Mouse (Mus musculus) adrenal gland, adult 18-20 months (tissue): ENCODE results near the gene Apcs. TPM values are rescaled to one million over a fixed set of nuclear protein-coding genes. Genes with fewer than 3 reads are reported as not detected.

Experiments used
- DNase-seq, 2 experiments: peaks; one replicate each; pipeline ENCODE4 v3.0.0; 2021 to 2022; ENCODE audit warnings: low spot score in 2 of 2
- long read RNA-seq, 2 experiments: library from polyadenylated mRNA; stranded (forward); transcript quantifications; one replicate each; pipeline ENCODE4 v2.0.0; 2021
- total RNA-seq, 2 experiments: library from RNA; stranded (reverse); gene quantifications; 1 replicate in 1 of 2; 2 replicates in 1 of 2; pipeline ENCODE4 v1.2.3; 2021

Apcs gene
- total RNA-seq = not detected
- long read RNA-seq, experiment 1 = 0 reads
- long read RNA-seq, experiment 2 = 0 reads

DNA sequence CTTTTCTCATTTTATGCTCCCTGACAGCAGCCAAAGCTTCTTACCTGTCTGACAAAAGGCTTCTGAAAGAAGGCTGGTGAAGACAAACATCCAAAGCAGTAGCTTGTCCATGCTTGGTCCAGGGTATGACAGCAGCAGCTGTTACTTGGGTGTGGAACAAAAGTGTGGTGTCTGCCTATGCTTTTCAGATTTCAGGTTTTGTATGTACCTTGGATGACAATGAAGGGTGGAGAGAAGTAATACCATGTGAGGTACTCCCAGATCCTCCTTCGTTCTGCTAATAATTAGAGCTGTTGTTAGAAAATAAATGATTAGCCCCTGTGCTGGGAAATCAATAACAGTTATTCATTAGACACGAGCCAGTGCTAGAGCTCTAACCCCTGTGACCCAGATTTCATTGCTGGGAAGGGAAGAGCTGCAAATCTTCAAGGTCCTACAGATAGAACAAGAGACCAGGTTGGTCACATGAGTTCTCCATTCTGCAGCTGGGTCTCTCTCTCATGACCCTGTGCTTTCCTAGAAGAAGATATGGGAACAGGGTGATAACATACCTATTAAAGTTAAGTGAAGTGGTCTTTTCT lies at the start of gene Apcs:
TSS of gene Apcs (minus strand) at position 265 of the 581 bp plus-strand sequence.
- DNase-seq = no peak

GRCm38 (mm10) chr1:172932197-172932596 lies 37.4 kb upstream of the Apcs start:
- no peak for DNase-seq

DNA sequence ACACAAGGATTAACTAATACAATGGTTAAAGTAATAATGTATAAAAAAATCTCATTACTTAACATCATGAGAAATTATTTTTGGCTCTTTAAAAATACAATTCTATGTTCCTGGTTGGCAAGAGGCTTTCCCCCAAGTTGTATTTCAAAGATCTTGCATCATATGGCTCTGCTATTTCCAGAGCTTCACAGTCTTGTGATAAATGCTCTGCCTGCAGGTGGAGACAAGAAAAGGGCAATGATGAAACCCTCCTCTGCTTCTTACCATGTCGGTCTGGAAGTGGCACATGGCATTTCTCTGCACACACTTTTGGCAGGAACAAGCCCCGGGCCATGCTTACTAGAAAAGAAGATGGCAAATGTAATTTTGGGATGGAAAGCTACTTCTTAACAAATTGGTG lies 23.6 kb upstream of the Apcs start:
- no peak for DNase-seq

GRCm38 (mm10) chr1:172917115-172917514 lies 22.3 kb upstream of the Apcs start:
- DNase-seq = no peak

DNA sequence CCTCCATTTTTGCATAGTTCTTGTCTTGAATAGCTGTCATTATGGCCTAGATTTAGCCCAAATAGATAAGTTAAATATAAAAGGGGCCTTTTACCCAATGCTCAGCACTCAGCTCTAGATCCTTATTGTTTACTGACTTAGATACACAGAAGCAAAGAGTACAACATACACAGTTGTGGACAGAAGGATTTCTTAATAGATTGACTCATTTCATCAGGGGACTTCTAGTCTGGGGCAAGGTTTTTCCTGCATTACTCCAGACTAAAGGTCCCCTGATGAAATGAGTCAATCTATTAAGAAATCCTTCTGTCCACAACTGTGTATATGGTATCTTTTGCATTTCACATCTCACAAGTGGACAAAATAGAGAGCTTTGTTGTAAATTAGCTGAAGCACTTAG lies 8.5 kb upstream of the Apcs start:
- DNase-seq = no peak

GRCm38 (mm10) chr1:172895435-172895834 lies 594 bp upstream of the Apcs start:
- DNase-seq = no peak

- no peak for DNase-seq
Observed at GRCm38 (mm10) chr1:172876675-172877074, 18.2 kb downstream of the Apcs start.

DNA sequence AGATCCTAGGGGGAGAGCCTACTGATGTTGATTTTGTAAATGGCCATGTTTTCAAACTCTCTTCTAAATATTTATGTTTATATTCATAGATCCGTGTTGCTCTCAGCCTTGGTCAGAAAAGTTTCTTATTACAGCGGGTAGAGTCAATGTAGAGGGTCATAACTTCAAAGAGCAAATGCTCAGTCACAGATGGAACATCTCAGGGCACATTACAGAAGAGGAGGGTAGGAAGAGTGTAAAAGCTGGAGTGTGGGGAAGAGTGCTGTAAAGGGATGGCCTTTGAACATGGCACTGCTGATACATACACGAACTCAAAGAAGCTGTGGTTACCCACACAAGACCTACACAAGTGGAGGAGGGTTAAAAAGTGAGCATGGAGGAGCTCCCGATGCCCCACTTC lies 19.6 kb downstream of the Apcs start:
- no peak for DNase-seq

DNA sequence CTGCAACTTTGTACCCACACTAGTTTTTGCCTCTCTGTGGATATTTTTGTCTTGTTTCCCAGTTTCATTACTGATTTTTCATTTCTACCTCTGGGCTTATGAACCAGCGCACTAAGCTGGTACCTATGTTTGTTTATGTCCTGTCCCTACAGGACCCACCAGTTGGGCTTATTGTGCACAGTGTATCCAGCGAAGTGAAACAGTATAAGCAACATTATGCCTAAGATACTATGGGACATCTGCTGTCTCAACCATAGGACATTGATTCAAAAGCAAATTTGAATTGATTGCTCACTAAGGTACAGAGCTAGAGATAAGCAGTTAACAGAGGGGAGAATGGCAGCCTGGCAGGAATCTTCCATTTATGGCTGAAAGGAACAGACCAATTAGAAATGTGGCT lies 46.7 kb downstream of the Apcs start:
- DNase-seq = no peak

DNA sequence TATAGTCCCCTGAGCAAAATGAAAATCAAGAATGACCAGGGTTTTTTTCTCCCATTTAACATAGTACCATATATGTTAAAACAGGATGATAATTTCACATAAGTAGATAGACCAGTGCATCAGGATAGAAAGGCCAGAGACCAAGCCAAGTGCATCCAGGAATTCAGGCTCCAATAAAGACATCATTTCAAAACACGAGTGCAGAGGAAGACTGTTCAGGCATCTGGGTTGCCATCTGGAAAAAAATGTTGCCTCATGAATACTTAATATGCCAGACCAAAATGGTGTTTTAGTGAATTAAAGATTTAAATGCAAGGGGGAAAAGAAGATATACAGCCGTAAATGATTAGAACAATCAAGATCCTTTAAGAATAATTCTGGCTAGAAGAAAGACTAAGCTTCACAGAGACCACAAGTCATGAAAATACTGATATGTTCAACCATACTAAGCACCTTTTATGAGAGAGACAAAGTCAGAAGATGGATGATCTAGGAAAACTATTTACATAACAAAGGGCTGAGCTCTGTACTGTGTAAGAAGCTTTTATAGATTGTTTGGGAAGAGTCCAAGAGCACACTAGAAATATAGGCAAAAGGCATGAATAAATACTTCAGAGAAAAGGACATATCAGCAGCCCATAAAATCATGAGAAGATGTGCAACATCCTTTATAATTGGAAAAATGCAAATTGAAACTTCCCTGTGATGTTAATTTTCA lies 47.6 kb downstream of the Apcs start:
- no peak for DNase-seq

Other genes starting within 250 kb of the Apcs start
- gene Crp, start 197.0 kb downstream of the Apcs start, total RNA-seq = not detected
- not detected for gene Olfr16, start 55.4 kb upstream of the Apcs start, total RNA-seq
- not detected for gene Olfr1408, start 242.3 kb upstream of the Apcs start, total RNA-seq